Mouse (Mus musculus) spleen, adult 2 months (tissue): ENCODE measurements around the gene Bmp10. TPM values are rescaled to one million over a fixed set of nuclear protein-coding genes. Genes with fewer than 3 reads are reported as not detected.
"Not testable (repeated sequence)": the region's sequence is repeated elsewhere in the genome, so short reads cannot be mapped to it uniquely, and the experiment has no call there.

Experiments
- DNase-seq, 2 experiments: peaks; one replicate each; pipeline versions ENCODE4 v3.0.0 to v3.0.0-alpha.2; 2012 to 2021; ENCODE audit warnings: low spot score in 2 of 2, low read depth in 1 of 2
- H3K27ac ChIP-seq: fragments of 200-500 bp; 2 replicates; pipeline ENCODE4 v1.5.1; 2012; ENCODE audit warnings: low read length, inconsistent platforms; ENCODE audit not compliant: insufficient read depth
- H3K27me3 ChIP-seq: fragments of 200-500 bp; 2 replicates; pipeline ENCODE4 v1.6.1; 2012; ENCODE audit warnings: mild to moderate bottlenecking, moderate library complexity, low read length, inconsistent platforms; ENCODE audit not compliant: control insufficient read depth, insufficient read depth
- H3K36me3 ChIP-seq: fragments of 200-500 bp; 2 replicates; pipeline ENCODE4 v1.6.1; 2012; ENCODE audit warnings: mild to moderate bottlenecking, low read length, inconsistent platforms; ENCODE audit not compliant: control insufficient read depth, insufficient read depth
- H3K4me1 ChIP-seq: fragments of 200-500 bp; 2 replicates; pipeline ENCODE4 v1.6.1; 2011; ENCODE audit warnings: inconsistent platforms; ENCODE audit not compliant: control insufficient read depth, insufficient read depth, insufficient read length
- H3K4me3 ChIP-seq: fragments of 200-500 bp; 2 replicates; pipeline ENCODE4 v1.5.1; 2011; ENCODE audit warnings: mild to moderate bottlenecking, inconsistent platforms; ENCODE audit not compliant: insufficient read depth, insufficient read length; ENCODE audit errors: extremely low read depth
- CTCF ChIP-seq: fragments of 200-500 bp; IDR thresholded peaks from 2 replicates; pipeline ENCODE4 v1.5.1; 2011; ENCODE audit warnings: mild to moderate bottlenecking, inconsistent platforms; ENCODE audit not compliant: insufficient read depth, insufficient read length, insufficient replicate concordance; ENCODE audit errors: extremely low read depth
- POLR2A ChIP-seq: fragments of 200-500 bp; IDR thresholded peaks from 2 replicates; pipeline ENCODE4 v1.6.1; 2011; ENCODE audit warnings: low read depth, low read length, inconsistent platforms
- WGBS: fragments of 180-500 bp; shearing (Covaris S2); methylation state at CpG from one replicate; pipeline ENCODE4 v1.1.7; 2018; 5-methylcytosine and 5-hydroxymethylcytosine counted together
- polyA plus RNA-seq: library from polyadenylated mRNA; depleted of rRNA; stranded (reverse); fragments of >200 nt; gene quantifications from 2 replicates; pipeline ENCODE4 v1.2.3, GENCODE M21; 2012

Gene Bmp10
- polyA plus RNA-seq, 1 experiment = not detected

GRCm38 (mm10) chr6:87467373-87467772 is 38.6 kb downstream of the Bmp10 start:
- H3K27ac ChIP-seq = no peak overlapping the region
- no peaks in the 10 kb centered on the region for H3K27me3 ChIP-seq
- H3K4me1 ChIP-seq = no peaks in the 10 kb centered on the region
- no peak for TF ChIP-seq POLR2A
- no peak for TF ChIP-seq CTCF
- DNase-seq = no peak
- H3K4me3 ChIP-seq = no peak overlapping the region
- WGBS = 100% methylated on average over 1 of the region's 1 CpGs
- peaks cover 74% of the 10 kb centered on the region for H3K36me3 ChIP-seq

- TF ChIP-seq CTCF = no peak
- TF ChIP-seq POLR2A = no peak
- H3K4me1 ChIP-seq = no peaks in the 10 kb centered on the region
- WGBS = 88% methylated on average over 10 of the region's 10 CpGs
- no peak overlapping the region for H3K4me3 ChIP-seq
- no peaks in the 10 kb centered on the region for H3K27me3 ChIP-seq
- H3K27ac ChIP-seq = no peak overlapping the region
- H3K36me3 ChIP-seq = peaks cover 70% of the 10 kb centered on the region
- no peak for DNase-seq
These were observed 39.6 kb downstream of the Bmp10 start for GRCm38 (mm10) chr6:87468372-87468771.

- not testable (repeated sequence) for DNase-seq, H3K4me3 ChIP-seq, H3K4me1 ChIP-seq, H3K27ac ChIP-seq, H3K27me3 ChIP-seq
- 98% methylated on average over 12 of the region's 12 CpGs for WGBS
- peaks cover 62% of the 10 kb centered on the region for H3K36me3 ChIP-seq
These were observed 41.3 kb downstream of the Bmp10 start for GRCm38 (mm10) chr6:87470098-87470497.

- WGBS = 90% methylated on average over 5 of the region's 5 CpGs
- H3K27ac ChIP-seq = no peak overlapping the region
- H3K36me3 ChIP-seq = peaks cover 61% of the 10 kb centered on the region
- no peak for DNase-seq
- no peak for TF ChIP-seq CTCF
- no peak for TF ChIP-seq POLR2A
- no peak overlapping the region for H3K4me3 ChIP-seq
- H3K4me1 ChIP-seq = no peaks in the 10 kb centered on the region
- H3K27me3 ChIP-seq = no peaks in the 10 kb centered on the region
These were observed 46.4 kb downstream of the Bmp10 start for GRCm38 (mm10) chr6:87475223-87475622.

GRCm38 (mm10) chr6:87478847-87479246 is 50.1 kb downstream of the Bmp10 start:
- no peaks in the 10 kb centered on the region for H3K27me3 ChIP-seq
- WGBS = 80% methylated on average over 4 of the region's 4 CpGs
- H3K4me3 ChIP-seq = no peak overlapping the region
- TF ChIP-seq CTCF = no peak
- no peak for TF ChIP-seq POLR2A
- peaks cover 55% of the 10 kb centered on the region for H3K36me3 ChIP-seq
- H3K4me1 ChIP-seq = no peaks in the 10 kb centered on the region
- no peak overlapping the region for H3K27ac ChIP-seq
- no peak for DNase-seq

GRCm38 (mm10) chr6:87479291-87479999 is 50.7 kb downstream of the Bmp10 start:
- DNase-seq = no peak
- 68% methylated on average over 5 of the region's 5 CpGs for WGBS
- H3K27me3 ChIP-seq = no peaks in the 10 kb centered on the region
- H3K4me3 ChIP-seq = no peak overlapping the region
- peaks cover 56% of the 10 kb centered on the region for H3K36me3 ChIP-seq
- no peak overlapping the region for H3K27ac ChIP-seq
- no peak for TF ChIP-seq CTCF
- no peak for TF ChIP-seq POLR2A
- no peaks in the 10 kb centered on the region for H3K4me1 ChIP-seq

GRCm38 (mm10) chr6:87483224-87483899 is 54.6 kb downstream of the Bmp10 start:
- Histone ChIP-seq H3K4me3 (no peak overlapping the region), H3K27ac (no peak overlapping the region), H3K36me3 (peaks cover 47% of the 10 kb centered on the region), H3K27me3 (no peaks in the 10 kb centered on the region), H3K4me1 (no peaks in the 10 kb centered on the region)
- DNase-seq = no peak
- 94% methylated on average over 12 of the region's 12 CpGs for WGBS
- no peak for TF ChIP-seq CTCF
- no peak for TF ChIP-seq POLR2A
